Mouse (Mus musculus) right cerebral cortex, adult 2 months (tissue): Measurements from ENCODE around the gene Nrbf2.

Experiments used
- DNase-seq, 2 experiments: peaks; one replicate each; pipeline ENCODE4 v3.0.0; 2021 to 2022; ENCODE audit warnings: low spot score in 2 of 2

Nrbf2 gene

DNA sequence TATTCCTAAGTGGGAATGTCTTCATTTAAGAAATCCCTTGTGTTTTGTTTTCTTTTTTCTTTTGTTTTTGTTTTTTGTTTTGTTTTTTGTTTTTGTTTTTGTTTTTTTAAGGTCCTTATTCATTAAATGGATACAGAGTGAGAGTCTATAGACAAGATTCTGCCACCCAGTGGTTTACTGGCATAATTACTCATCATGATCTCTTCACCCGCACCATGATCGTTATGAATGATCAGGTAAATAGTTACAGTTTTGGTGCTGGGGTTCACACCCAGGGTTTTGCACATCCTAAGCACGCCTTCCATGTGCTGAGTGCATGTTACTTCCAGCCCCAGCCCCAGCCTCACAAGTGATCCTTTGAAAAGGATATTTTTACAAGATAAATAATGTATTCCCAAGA, 68.2 kb downstream of the Nrbf2 start:
- DNase-seq = no peak
